Mouse (Mus musculus): ENCODE results near the gene Dlgap5.
A peak's percentile ranks its signal among the peaks of the same experiment; 100 is the strongest.

Gene Dlgap5

GRCm38 (mm10) chr14:47354111-47354577, 64.1 kb downstream of the Dlgap5 start:
- DNase-seq (ENCODE audit: inconsistent age in 2 of 2, low spot score in 1 of 2), result peak; percentile 33 to 77

GRCm38 (mm10) chr14:47353240-47353639, 65.0 kb downstream of the Dlgap5 start:
- DNase-seq (ENCODE audit: inconsistent age in 2 of 2, low spot score in 1 of 2), result no peak

GRCm38 (mm10) chr14:47352272-47352671, 65.9 kb downstream of the Dlgap5 start:
- no peak for DNase-seq (ENCODE audit: inconsistent age in 2 of 2, low spot score in 1 of 2)

GRCm38 (mm10) chr14:47350974-47351373, 67.2 kb downstream of the Dlgap5 start:
- no peak for DNase-seq (ENCODE audit: inconsistent age in 2 of 2, low spot score in 1 of 2)

GRCm38 (mm10) chr14:47346715-47347114, 71.5 kb downstream of the Dlgap5 start:
- DNase-seq (ENCODE audit: inconsistent age in 2 of 2, low spot score in 1 of 2), result no peak

GRCm38 (mm10) chr14:47341811-47342291, 76.4 kb downstream of the Dlgap5 start:
- DNase-seq (ENCODE audit: inconsistent age in 2 of 2, low spot score in 1 of 2), result peak in 1 of 2 experiments; percentile 48

- peak; percentile 26 to 70 for DNase-seq (ENCODE audit: inconsistent age in 2 of 2, low spot score in 1 of 2)
Measured at GRCm38 (mm10) chr14:47340231-47340925, 77.8 kb downstream of the Dlgap5 start.

Data from adrenal gland, adult (tissue).